Mouse (Mus musculus) liver, embryonic 14.5 days (tissue): Measurements from ENCODE around the gene Cnnm2. TPM values are rescaled to one million over a fixed set of nuclear protein-coding genes. Genes with fewer than 3 reads are reported as not detected.
"Not testable (repeated sequence)": the region's sequence is repeated elsewhere in the genome, so short reads cannot be mapped to it uniquely, and the experiment has no call there.

Source experiments
- ATAC-seq: fragments of 200-750 bp; cut with Nextera tagmentation; 2 replicates; pipeline ENCODE4 v1.8.0; 2017; ENCODE audit warnings: moderate number of reproducible peaks, mild to moderate bottlenecking, moderate library complexity; ENCODE audit not compliant: insufficient read depth
- DNase-seq, 3 experiments: peaks; one replicate each; pipeline ENCODE4 v3.0.0-alpha.2; 2012 to 2013; ENCODE audit warnings: low read depth in 3 of 3, low spot score in 3 of 3
- H3K27ac ChIP-seq: fragments of 300-500 bp; sonication (generic); 2 replicates; pipeline ENCODE4 v1.5.1; 2014; ENCODE audit warnings: moderate library complexity, mild to moderate bottlenecking, control low read depth, inconsistent platforms
- H3K27me3 ChIP-seq: fragments of 300-500 bp; sonication (generic); 2 replicates; pipeline ENCODE4 v1.6.1; 2014; ENCODE audit warnings: mild to moderate bottlenecking, low read length, moderate library complexity; ENCODE audit not compliant: control insufficient read depth, insufficient read depth
- H3K36me3 ChIP-seq: fragments of 300-500 bp; sonication (generic); replicated peaks from 2 replicates; pipeline ENCODE4 v1.6.1; 2014; ENCODE audit warnings: low read depth; ENCODE audit not compliant: control insufficient read depth, insufficient read depth
- H3K4me1 ChIP-seq, 2 experiments: fragments of 200-500 bp in 1 of 2; fragments of 300-500 bp in 1 of 2; sonication (generic) in 1 of 2; replicated peaks; 2 replicates each; pipeline ENCODE4 v1.6.1; 2012 to 2014; ENCODE audit warnings: antibody characterized with exemption in 1 of 2, inconsistent platforms in 1 of 2, low read length in 1 of 2; ENCODE audit not compliant: control insufficient read depth in 2 of 2, insufficient read depth in 2 of 2
- H3K4me2 ChIP-seq: fragments of 300-500 bp; sonication (generic); 2 replicates; pipeline ENCODE4 v1.6.1; 2014; ENCODE audit warnings: low read depth, mild to moderate bottlenecking, control low read depth, moderate library complexity
- H3K4me3 ChIP-seq, 2 experiments: fragments of 200-500 bp in 1 of 2; fragments of 300-500 bp in 1 of 2; sonication (generic) in 1 of 2; 2 replicates each; pipeline ENCODE4 v1.5.1; 2012 to 2014; ENCODE audit warnings: low read depth in 2 of 2, low read length in 2 of 2, mild to moderate bottlenecking in 2 of 2, control low read depth in 1 of 2, inconsistent platforms in 1 of 2, moderate library complexity in 1 of 2; ENCODE audit not compliant: insufficient read depth in 1 of 2
- H3K9ac ChIP-seq: fragments of 300-500 bp; sonication (generic); replicated peaks from 2 replicates; pipeline ENCODE4 v1.6.1; 2014; ENCODE audit warnings: mild to moderate bottlenecking, control low read depth, moderate library complexity
- H3K9me3 ChIP-seq: fragments of 300-500 bp; sonication (generic); 2 replicates; pipeline ENCODE4 v1.6.1; 2016; ENCODE audit warnings: low read length, mixed read lengths; ENCODE audit not compliant: control insufficient read depth
- CTCF ChIP-seq: IDR thresholded peaks from 2 replicates; pipeline ENCODE4 v1.5.1; 2016; ENCODE audit warnings: antibody characterized with exemption, low read depth, control low read depth
- EP300 ChIP-seq: IDR thresholded peaks from 2 replicates; pipeline ENCODE4 v1.6.1; 2016; ENCODE audit warnings: antibody characterized with exemption, low read depth
- WGBS: fragments of 180-500 bp; shearing (Covaris S2); extraction: QIAGEN DNeasy Blood & Tissue Kit; methylation state at CpG from one replicate; pipeline ENCODE4 v1.1.7; 2014; ENCODE audit not compliant: insufficient replicate concordance; 5-methylcytosine and 5-hydroxymethylcytosine counted together
- polyA plus RNA-seq, 2 experiments: library from polyadenylated mRNA; depleted of rRNA in 1 of 2; stranded (reverse) in 1 of 2; unstranded in 1 of 2; fragments of >200 nt; fragmentation: Nextera tagmentation in 1 of 2; extraction: Ambion mirVana in 1 of 2; gene quantifications; 2 replicates each; pipeline versions ENCODE4 v1.2.1 to v1.2.3; 2012 to 2014

The Cnnm2 gene
- polyA plus RNA-seq, 2 experiments, result 1.5 to 1.7 TPM

DNA sequence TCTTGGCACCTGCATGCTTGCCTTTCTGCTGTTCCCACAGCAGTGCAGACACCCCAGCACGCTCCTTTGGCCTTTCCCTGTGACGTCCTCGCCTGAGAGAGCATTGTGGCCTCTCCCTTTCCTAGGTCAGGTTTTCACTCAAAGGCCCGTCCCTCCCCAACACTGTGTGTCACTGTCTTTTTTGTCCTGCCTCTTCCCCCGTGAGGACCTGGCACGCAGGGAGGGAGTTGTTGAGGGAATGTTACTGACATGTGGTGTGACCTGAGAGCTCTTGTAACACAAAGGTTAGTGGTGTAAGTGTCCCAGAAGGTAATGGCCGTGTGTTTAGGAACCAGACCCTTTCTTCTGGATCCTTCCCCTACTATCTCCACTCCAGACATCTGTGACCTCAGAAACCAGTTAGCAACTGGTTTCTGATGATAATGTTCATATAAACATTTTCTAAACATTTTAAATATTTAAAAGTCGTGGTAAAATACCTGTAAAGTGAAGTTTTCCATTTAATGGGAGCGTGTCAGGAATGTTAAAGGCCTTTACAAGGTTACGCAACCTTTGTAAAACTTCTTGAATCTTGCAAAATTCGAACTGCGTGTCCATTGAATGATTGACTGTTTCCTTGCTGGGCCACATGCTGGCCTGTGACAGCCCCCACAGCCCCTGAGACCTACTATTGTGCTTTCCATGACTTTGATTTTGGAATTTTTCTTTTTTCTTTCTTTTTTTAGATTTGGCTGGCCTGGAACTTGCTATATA is 16.7 kb downstream of the Cnnm2 start:
- Histone ChIP-seq H3K4me1 (peaks cover 3 to 4% of the 10 kb centered on the region in 2 experiments; a peak in 2 of 4 replicates), H3K9ac (no peak overlapping the region), H3K27ac (no peak overlapping the region), H3K36me3 (no peaks in the 10 kb centered on the region), H3K4me3 (no peak overlapping the region), H3K9me3 (no peaks in the 10 kb centered on the region), H3K4me2 (no peak overlapping the region), H3K27me3 (no peaks in the 10 kb centered on the region)
- 62% methylated on average over 12 of the region's 12 CpGs for WGBS
- no peak for ATAC-seq
- no peak for DNase-seq
- no peak for TF ChIP-seq EP300
- no peak for TF ChIP-seq CTCF

DNA sequence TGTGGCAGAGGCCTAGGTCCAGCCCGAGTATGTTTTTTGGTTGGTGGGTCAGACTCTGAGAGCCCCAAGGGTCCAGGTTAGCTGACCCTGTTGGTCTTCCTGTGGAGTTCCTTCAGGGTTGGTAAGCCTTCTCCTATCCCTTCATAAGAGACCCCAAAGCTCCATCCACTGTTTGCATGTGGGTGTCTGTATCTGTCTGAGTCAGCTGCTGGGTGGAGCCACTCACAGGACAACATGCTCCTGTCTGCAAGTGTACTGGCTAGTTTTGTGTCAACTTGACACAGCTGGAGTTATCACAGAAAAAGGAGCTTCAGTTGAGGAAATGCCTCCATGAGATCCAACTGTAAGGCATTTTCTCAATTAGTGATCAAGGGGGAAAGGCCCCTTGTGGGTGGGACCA is 17.7 kb downstream of the Cnnm2 start:
- 84% methylated on average over 1 of the region's 1 CpGs for WGBS
- DNase-seq, H3K9ac ChIP-seq, H3K4me1 ChIP-seq, H3K4me2 ChIP-seq, H3K9me3 ChIP-seq, H3K27me3 ChIP-seq, H3K4me3 ChIP-seq, H3K27ac ChIP-seq, H3K36me3 ChIP-seq: not testable (repeated sequence)
- ATAC-seq, result peak; percentile 60; the same call in 1 of the 2 replicates

DNA sequence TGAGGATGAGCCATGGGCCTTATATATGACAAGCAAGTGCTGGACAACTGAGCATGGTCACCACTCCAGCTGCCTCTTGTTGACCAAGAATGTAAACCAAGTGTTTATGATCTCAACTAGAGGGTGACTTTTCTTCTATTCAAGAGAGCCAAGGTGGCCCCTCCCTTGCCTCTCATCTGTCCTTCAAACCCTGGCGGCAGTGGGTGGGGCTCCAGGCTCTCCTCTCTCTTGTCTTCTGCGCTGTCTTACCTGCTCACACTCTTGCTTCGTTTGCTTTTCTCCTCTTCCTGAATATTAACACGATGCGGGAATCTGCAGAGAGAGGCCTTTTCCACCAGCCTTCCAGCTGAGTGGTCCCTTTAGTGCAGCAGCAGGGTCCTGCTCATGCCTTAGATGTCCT is 22.6 kb downstream of the Cnnm2 start:
- no peak overlapping the region for H3K4me3 ChIP-seq
- H3K9me3 ChIP-seq, result no peaks in the 10 kb centered on the region
- H3K4me2 ChIP-seq, result peak overlapping the region; percentile 18; the same call in 1 of the 2 replicates
- no peak overlapping the region for H3K9ac ChIP-seq
- WGBS, result 43% methylated on average over 5 of the region's 5 CpGs
- no peaks in the 10 kb centered on the region for H3K27me3 ChIP-seq
- no peak for DNase-seq
- H3K4me1 ChIP-seq, result peaks cover 6 to 15% of the 10 kb centered on the region in 2 experiments; a peak in 3 of 4 replicates
- H3K27ac ChIP-seq, result no peak overlapping the region
- no peak for ATAC-seq
- TF ChIP-seq CTCF (no peak), EP300 (no peak)
- H3K36me3 ChIP-seq, result no peaks in the 10 kb centered on the region

DNA sequence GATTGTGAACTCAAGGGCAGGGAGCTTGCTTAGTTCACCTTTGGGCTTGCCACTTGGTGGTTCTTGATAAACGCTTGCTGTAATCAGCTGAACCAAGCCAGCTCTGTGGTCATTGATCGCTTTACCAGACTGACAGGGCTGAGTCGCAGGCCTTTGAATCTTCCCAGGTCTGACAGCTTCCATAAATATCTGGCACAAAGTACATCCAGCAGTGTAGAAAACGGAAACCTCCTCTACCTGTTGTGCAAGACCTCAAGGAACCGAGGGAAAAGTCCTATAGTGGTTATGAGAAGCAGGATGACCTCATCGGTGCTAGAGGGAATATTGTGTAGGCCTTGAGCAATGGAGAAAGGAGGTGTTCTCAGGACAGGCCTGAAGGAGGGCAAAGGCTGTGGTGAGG is 23.1 kb downstream of the Cnnm2 start:
- H3K4me1 ChIP-seq, result peaks cover 6 to 14% of the 10 kb centered on the region in 2 experiments; a peak in 3 of 4 replicates
- DNase-seq (peak in 1 of 3 experiments; percentile 29), ATAC-seq (peak; percentile 53)
- H3K4me3 ChIP-seq, result no peak overlapping the region
- WGBS, result 26% methylated on average over 6 of the region's 6 CpGs
- H3K9ac ChIP-seq, result no peak overlapping the region
- no peaks in the 10 kb centered on the region for H3K27me3 ChIP-seq
- H3K27ac ChIP-seq, result no peak overlapping the region
- H3K9me3 ChIP-seq, result no peaks in the 10 kb centered on the region
- H3K36me3 ChIP-seq, result no peaks in the 10 kb centered on the region
- H3K4me2 ChIP-seq, result no peak overlapping the region; the same call in 1 of the 2 replicates
- peak; percentile 43 for TF ChIP-seq EP300
- TF ChIP-seq CTCF, result no peak

DNA sequence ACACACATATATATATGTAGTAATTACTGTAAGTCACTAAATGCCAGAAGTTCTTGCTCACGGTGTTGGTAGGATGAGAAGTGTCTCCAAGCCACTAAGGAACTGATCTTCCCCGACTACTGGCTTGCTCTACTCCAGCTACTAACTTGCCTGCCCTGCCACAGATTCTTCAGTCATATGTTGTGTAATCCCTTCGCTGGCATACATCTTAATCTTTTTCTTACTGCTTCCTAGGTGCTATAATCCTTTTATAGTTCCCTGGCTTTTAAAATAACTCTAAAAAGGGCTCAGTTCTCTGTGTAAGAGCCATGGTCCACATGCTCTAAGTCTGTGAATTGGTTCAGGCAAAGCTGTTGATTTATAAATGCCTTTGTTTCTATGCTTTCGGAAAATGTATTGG is 24.2 kb downstream of the Cnnm2 start:
- H3K9me3 ChIP-seq, result no peaks in the 10 kb centered on the region
- H3K4me2 ChIP-seq, result no peak overlapping the region
- H3K27me3 ChIP-seq, result no peaks in the 10 kb centered on the region
- H3K4me3 ChIP-seq, result no peak overlapping the region
- H3K9ac ChIP-seq, result no peak overlapping the region
- H3K4me1 ChIP-seq, result peaks cover 6 to 14% of the 10 kb centered on the region in 2 experiments; a peak in 3 of 4 replicates
- no peak overlapping the region for H3K27ac ChIP-seq
- H3K36me3 ChIP-seq, result no peaks in the 10 kb centered on the region
- no peak for DNase-seq
- WGBS, result 72% methylated on average over 4 of the region's 4 CpGs
- ATAC-seq, result no peak
- TF ChIP-seq CTCF (no peak), EP300 (no peak)
